ENCODE assay signal across 15 mouse cellular contexts in genomic region chr4:83049288-83049687, GRCm38 (mm10). TPM values are rescaled to one million over a fixed set of nuclear protein-coding genes. Genes with fewer than 3 reads are reported as not detected.
A peak's percentile ranks its signal among the peaks of the same experiment; 100 is the strongest.
DNase-seq lines count a peak whose midpoint lies in the region; ATAC-seq lines count a peak whose summit lies in the region.
"Had no signal": no experiment of that assay in that cellular context is flagged by ENCODE, and none has a peak within 500 bp of the region (broad histone marks: within the 10 kb centered on the region; RNA-seq: fewer than 3 reads in every experiment).

No protein-coding gene starts in this region.

- no peak overlapping the region; the same call in 1 of the 2 replicates for H3K27ac ChIP-seq in kidney, embryonic 14.5 days (ENCODE audit: low read depth, low read length)
- peak overlapping the region; percentile 86 for H3K27ac ChIP-seq in limb, embryonic 10.5 days
- H3K27ac ChIP-seq: macrophage had no signal

- no peak for ATAC-seq in kidney, embryonic 14.5 days (ENCODE audit: low FRiP score, low TSS enrichment)

- peak overlapping the region; percentile 44 for H3K4me2 ChIP-seq in kidney, embryonic 14.5 days (replicated peaks; ENCODE audit: low read depth, low read length)

- H3K4me3 ChIP-seq in kidney, embryonic 14.5 days (ENCODE audit: low read length): peak overlapping the region; percentile 58
- peak overlapping the region; percentile 56 for H3K4me3 ChIP-seq in limb, embryonic 10.5 days

- peak; percentile 63 for DNase-seq in heart, adult 11 months
- no peak for DNase-seq in heart, postnatal 36 days
- DNase-seq in kidney, postnatal 4 days: no peak
- peak; percentile 65 for DNase-seq in embryo, embryonic 10.5 days (ENCODE audit: low spot score)
- DNase-seq in limb, embryonic 10.5 days (ENCODE audit: low spot score): no peak
- no peak for DNase-seq in testis, postnatal 10 days (ENCODE audit: low spot score)
- no peak for DNase-seq in cerebellum, postnatal 14 days
- DNase-seq: adrenal gland, postnatal 25 days; gastrocnemius, postnatal 36 days; kidney, adult 11 months; layer of hippocampus, adult 9-11 months; left cerebral cortex, postnatal 4 days; thymus, adult 2 months had no signal

- no peaks in the 10 kb centered on the region for H3K27me3 ChIP-seq in kidney, embryonic 14.5 days (ENCODE audit: control insufficient read depth, insufficient read depth, low read length)
- H3K27me3 ChIP-seq in limb, embryonic 10.5 days (ENCODE audit: low read depth, poor library complexity, severe bottlenecking): no peaks in the 10 kb centered on the region

- intact Hi-C loops in heart, postnatal 36 days (cut with DNase I): no loop called here

- H3K9me3 ChIP-seq in kidney, embryonic 14.5 days (ENCODE audit: control insufficient read depth, low read length): no peaks in the 10 kb centered on the region
- H3K9me3 ChIP-seq in limb, embryonic 10.5 days (replicated peaks): no peaks in the 10 kb centered on the region

- H3K9ac ChIP-seq in kidney, embryonic 14.5 days (ENCODE audit: low read depth, low read length): peak overlapping the region; percentile 63; the same call in 1 of the 2 replicates

- 23% methylated on average over 3 of the region's 3 CpGs for WGBS in kidney, embryonic 14.5 days
- 13% methylated on average over 3 of the region's 3 CpGs for WGBS in limb, embryonic 10.5 days

- no peaks in the 10 kb centered on the region for H3K36me3 ChIP-seq in kidney, embryonic 14.5 days (ENCODE audit: control insufficient read depth, insufficient read depth, low read length)
- no peaks in the 10 kb centered on the region for H3K36me3 ChIP-seq in limb, embryonic 10.5 days

- peaks cover 30% of the 10 kb centered on the region for H3K4me1 ChIP-seq in kidney, embryonic 14.5 days (ENCODE audit: control insufficient read depth, insufficient read depth, low read length)
- H3K4me1 ChIP-seq in limb, embryonic 10.5 days: peaks cover 87% of the 10 kb centered on the region

RNA-seq across cellular contexts. Expression of gene Frem1, which starts 2.9 kb away (rescaled TPM):
- total RNA-seq in heart, postnatal 36 days (2021): under 1 TPM; 0.25 to 0.30 TPM
- 24.3 and 42.3 TPM in 2 replicates for polyA plus RNA-seq in kidney, embryonic 14.5 days (2014; fragmentation: Nextera tagmentation; extraction: Ambion mirVana)
- polyA plus RNA-seq in limb, embryonic 10.5 days (2016; fragmentation: Nextera tagmentation; extraction: Ambion mirVana): 11.6 and 13.6 TPM in 2 replicates
- polyA plus RNA-seq: macrophage had no signal

Comparison
In these comparisons a context has a peak if more than half of its experiments do, and no peak if none do; other contexts are left out.
1. DNase-seq: peak in heart, adult 11 months (single experiment) and embryo, embryonic 10.5 days (single experiment); none in heart, postnatal 36 days (0 of 2), kidney, postnatal 4 days (0 of 2), limb, embryonic 10.5 days (single experiment), testis, postnatal 10 days (single experiment) and cerebellum, postnatal 14 days (0 of 2).